Mouse (Mus musculus) intestine, embryonic 14.5 days (tissue): Measurements from ENCODE around the gene Mapkapk2. TPM values are rescaled to one million over a fixed set of nuclear protein-coding genes. Genes with fewer than 3 reads are reported as not detected.
"Not testable (repeated sequence)": the region's sequence is repeated elsewhere in the genome, so short reads cannot be mapped to it uniquely, and the experiment has no call there.

Experiments
- ATAC-seq: fragments of 200-750 bp; cut with Nextera tagmentation; replicated peaks from 2 replicates; pipeline ENCODE4 v1.8.0; 2017; ENCODE audit warnings: low read depth, moderate number of reproducible peaks, moderate TSS enrichment, moderate library complexity; ENCODE audit not compliant: low FRiP score, low TSS enrichment
- DNase-seq: peaks from one replicate; pipeline ENCODE4 v3.0.0-alpha.2; 2018; ENCODE audit warnings: low spot score
- H3K27ac ChIP-seq: fragments of 300-500 bp; sonication (generic); 2 replicates; pipeline ENCODE4 v1.5.1; 2014; ENCODE audit warnings: low read depth, mild to moderate bottlenecking, control low read depth
- H3K27me3 ChIP-seq: fragments of 300-500 bp; sonication (generic); replicated peaks from 2 replicates; pipeline ENCODE4 v1.6.1; 2014; ENCODE audit warnings: low read length, control low read depth; ENCODE audit not compliant: control insufficient read depth, insufficient read depth
- H3K36me3 ChIP-seq: fragments of 300-500 bp; sonication (generic); 2 replicates; pipeline ENCODE4 v1.6.1; 2014; ENCODE audit warnings: low read length, control low read depth; ENCODE audit not compliant: control insufficient read depth, insufficient read depth
- H3K4me1 ChIP-seq: fragments of 300-500 bp; sonication (generic); replicated peaks from 2 replicates; pipeline ENCODE4 v1.6.1; 2014; ENCODE audit warnings: low read length, control low read depth, mixed read lengths; ENCODE audit not compliant: control insufficient read depth, insufficient read depth
- H3K4me2 ChIP-seq: fragments of 300-500 bp; sonication (generic); 2 replicates; pipeline ENCODE4 v1.6.1; 2014; ENCODE audit warnings: low read length
- H3K4me3 ChIP-seq: fragments of 300-500 bp; sonication (generic); 2 replicates; pipeline ENCODE4 v1.5.1; 2014; ENCODE audit warnings: low read depth, low read length, control low read depth, mixed read lengths
- H3K9ac ChIP-seq: fragments of 300-500 bp; sonication (generic); 2 replicates; pipeline ENCODE4 v1.6.1; 2014; ENCODE audit warnings: mild to moderate bottlenecking, low read length
- H3K9me3 ChIP-seq: fragments of 300-500 bp; sonication (generic); 2 replicates; pipeline ENCODE4 v1.6.1; 2016; ENCODE audit warnings: low read length, control low read depth; ENCODE audit not compliant: control insufficient read depth
- WGBS: fragments of 180-500 bp; shearing (Covaris S2); extraction: QIAGEN DNeasy Blood & Tissue Kit; methylation state at CpG from one replicate; pipeline ENCODE4 v1.1.7; 2014; 5-methylcytosine and 5-hydroxymethylcytosine counted together
- polyA plus RNA-seq: library from polyadenylated mRNA; unstranded; fragments of >200 nt; fragmentation: Nextera tagmentation; extraction: Ambion mirVana; gene quantifications from 2 replicates; pipeline ENCODE4 v1.2.1, GENCODE M21; 2014

Mapkapk2 gene
- polyA plus RNA-seq, 1 experiment from 2014 or later: 62.4 TPM

GRCm38 (mm10) chr1:131030261-131030660, 67.4 kb downstream of the Mapkapk2 start:
- Histone ChIP-seq H3K4me1 (0 out of 2 replicates have a peak, but pooled peaks cover 3% of the 10 kb centered on the region), H3K36me3 (no peaks in the 10 kb centered on the region), H3K4me3 (no peak overlapping the region), H3K9me3 (no peaks in the 10 kb centered on the region), H3K9ac (no peak overlapping the region), H3K27ac (no peak overlapping the region), H3K4me2 (no peak overlapping the region), H3K27me3 (no peaks in the 10 kb centered on the region)
- DNase-seq: no peak
- no peak for ATAC-seq
- whole genome bisulfite sequencing: 29% methylated on average over 7 of the region's 7 CpGs

GRCm38 (mm10) chr1:131029215-131029614, 68.4 kb downstream of the Mapkapk2 start:
- 91% methylated on average over 3 of the region's 3 CpGs for WGBS
- DNase-seq (no peak), ATAC-seq (no peak)
- H3K9me3 ChIP-seq: no peaks in the 10 kb centered on the region
- H3K27ac ChIP-seq: no peak overlapping the region
- no peak overlapping the region for H3K9ac ChIP-seq
- no peak overlapping the region for H3K4me2 ChIP-seq
- H3K4me1 ChIP-seq: 0 out of 2 replicates have a peak, but pooled peaks cover 3% of the 10 kb centered on the region
- H3K4me3 ChIP-seq: no peak overlapping the region
- H3K36me3 ChIP-seq: no peaks in the 10 kb centered on the region
- no peaks in the 10 kb centered on the region for H3K27me3 ChIP-seq

GRCm38 (mm10) chr1:131025843-131026190, 71.8 kb downstream of the Mapkapk2 start:
- no peak overlapping the region for H3K27ac ChIP-seq
- no peak overlapping the region for H3K9ac ChIP-seq
- 67% methylated on average over 4 of the region's 4 CpGs for WGBS
- H3K4me3 ChIP-seq: no peak overlapping the region
- H3K9me3 ChIP-seq: no peaks in the 10 kb centered on the region
- H3K27me3 ChIP-seq: no peaks in the 10 kb centered on the region
- DNase-seq (no peak), ATAC-seq (no peak)
- no peaks in the 10 kb centered on the region for H3K36me3 ChIP-seq
- H3K4me2 ChIP-seq: no peak overlapping the region
- H3K4me1 ChIP-seq: 0 out of 2 replicates have a peak, but pooled peaks cover 3% of the 10 kb centered on the region

- Histone ChIP-seq H3K27ac (no peak overlapping the region), H3K4me3 (no peak overlapping the region), H3K4me2 (no peak overlapping the region), H3K36me3 (no peaks in the 10 kb centered on the region), H3K9ac (no peak overlapping the region), H3K27me3 (no peaks in the 10 kb centered on the region), H3K4me1 (no peaks in the 10 kb centered on the region), H3K9me3 (no peaks in the 10 kb centered on the region)
- ATAC-seq (no peak), DNase-seq (no peak)
- WGBS: 77% methylated on average over 8 of the region's 8 CpGs
These were observed 72.5 kb downstream of the Mapkapk2 start for GRCm38 (mm10) chr1:131024900-131025842.

GRCm38 (mm10) chr1:131023250-131023858, 74.3 kb downstream of the Mapkapk2 start:
- H3K4me1 ChIP-seq, ATAC-seq, DNase-seq, H3K9me3 ChIP-seq, H3K27me3 ChIP-seq, H3K4me3 ChIP-seq, H3K4me2 ChIP-seq, H3K27ac ChIP-seq, H3K9ac ChIP-seq, H3K36me3 ChIP-seq: not testable (repeated sequence)
- WGBS: 78% methylated on average over 3 of the region's 4 CpGs

- Histone ChIP-seq H3K27me3 (no peaks in the 10 kb centered on the region), H3K4me2 (no peak overlapping the region), H3K27ac (no peak overlapping the region), H3K4me3 (no peak overlapping the region), H3K9me3 (no peaks in the 10 kb centered on the region), H3K9ac (no peak overlapping the region), H3K36me3 (no peaks in the 10 kb centered on the region), H3K4me1 (no peaks in the 10 kb centered on the region)
- DNase-seq: no peak
- 54% methylated on average over 5 of the region's 5 CpGs for WGBS
- no peak for ATAC-seq
These were observed 74.9 kb downstream of the Mapkapk2 start for GRCm38 (mm10) chr1:131022591-131023249.

GRCm38 (mm10) chr1:131021900-131022590, 75.6 kb downstream of the Mapkapk2 start:
- Histone ChIP-seq H3K4me3 (no peak overlapping the region), H3K27me3 (no peaks in the 10 kb centered on the region), H3K27ac (no peak overlapping the region), H3K9me3 (no peaks in the 10 kb centered on the region), H3K36me3 (no peaks in the 10 kb centered on the region), H3K4me1 (no peaks in the 10 kb centered on the region), H3K4me2 (no peak overlapping the region), H3K9ac (no peak overlapping the region)
- DNase-seq (no peak), ATAC-seq (no peak)
- 74% methylated on average over 11 of the region's 11 CpGs for WGBS

GRCm38 (mm10) chr1:131021438-131021837, 76.2 kb downstream of the Mapkapk2 start:
- no peak for ATAC-seq
- 69% methylated on average over 9 of the region's 9 CpGs for WGBS
- no peak for DNase-seq
- H3K4me3 ChIP-seq: no peak overlapping the region
- no peaks in the 10 kb centered on the region for H3K4me1 ChIP-seq
- no peaks in the 10 kb centered on the region for H3K36me3 ChIP-seq
- no peak overlapping the region for H3K27ac ChIP-seq
- H3K4me2 ChIP-seq: no peak overlapping the region
- no peaks in the 10 kb centered on the region for H3K9me3 ChIP-seq
- no peak overlapping the region for H3K9ac ChIP-seq
- H3K27me3 ChIP-seq: no peaks in the 10 kb centered on the region
